Mouse (Mus musculus) Patski (cell line): ENCODE data around the gene Fmnl2. TPM values are rescaled to one million over a fixed set of nuclear protein-coding genes. Genes with fewer than 3 reads are reported as not detected.

Source experiments
- ATAC-seq: fragments of 100-300 bp; one replicate; pipeline ENCODE4 v1.8.0; 2021
- CTCF ChIA-PET: fragments of 350-600 bp; sonication (Branson Sonifier 250); formaldehyde crosslinking; loops from one replicate; lab custom pipeline; 2022; ENCODE audit warnings: inconsistent platforms; lab: Charles Lee
- POLR2A ChIA-PET: fragments of 350-600 bp; sonication (Branson Sonifier 250); formaldehyde crosslinking; loops from one replicate; lab custom pipeline; 2022; ENCODE audit warnings: antibody characterized with exemption, inconsistent platforms; lab: Charles Lee
- DNase-seq: peaks from one replicate; pipeline ENCODE4 v3.0.0-alpha.2; 2011; ENCODE audit warnings: low read depth, low spot score
- H3K27me3 ChIP-seq: fragments of 371-371 bp; one replicate; pipeline ENCODE4 v1.5.1; 2021
- CTCF ChIP-seq: fragments of 100-300 bp; IDR thresholded peaks from one replicate; pipeline ENCODE4 v1.5.1; 2021
- in situ Hi-C: fragments of 300-500 bp; cut with MboI; formaldehyde crosslinking; loops from 3 replicates; pipeline ENCODE4 v1.11.1; 2018; ENCODE audit warnings: low pct_unique_long_range_greater_than_20kb, mixed read lengths
- polyA plus RNA-seq: library from polyadenylated mRNA; unstranded; gene quantifications from one replicate; pipeline ENCODE4 v1.2.3, GENCODE M21; 2021

Fmnl2 gene
- polyA plus RNA-seq, result 14.4 TPM

GRCm38 (mm10) chr2:52857611-52858528 is at the start of gene Fmnl2:
TSS of gene Fmnl2 (plus strand) at chr2:52857860.
- in situ Hi-C loops, result loop anchor here (5.0 kb wide), 1 partner anchor 229 kb away; no protein-coding TSS in a partner anchor
- ATAC-seq (peak; percentile 81), DNase-seq (no peak)
- ChIA-PET CTCF (no interaction called here), POLR2A (interaction anchor here (1.4 to 1.7 kb wide), 2 partner anchors 60 to 225 kb away, joined by 3 to 7 read pairs; no protein-coding TSS in a partner anchor)
- H3K27me3 ChIP-seq, result no peaks in the 10 kb centered on the region
- TF ChIP-seq CTCF, result no peak

- H3K27me3 ChIP-seq, result no peaks in the 10 kb centered on the region
- CTCF ChIA-PET, result no interaction called here
- no peak for TF ChIP-seq CTCF
- in situ Hi-C loops, result no loop called here
- POLR2A ChIA-PET, result interaction anchor here (0.7 kb wide), 1 partner anchor 136 kb away, joined by 3 read pairs; no protein-coding TSS in a partner anchor
- no peak for ATAC-seq
- no peak for DNase-seq
Observed at GRCm38 (mm10) chr2:52809988-52810387, 47.7 kb upstream of the Fmnl2 start.

GRCm38 (mm10) chr2:52811691-52812090 is 46.0 kb upstream of the Fmnl2 start:
- peaks cover 3% of the 10 kb centered on the region for H3K27me3 ChIP-seq
- in situ Hi-C loops, result no loop called here
- POLR2A ChIA-PET, result no interaction called here
- DNase-seq (no peak), ATAC-seq (no peak)
- TF ChIP-seq CTCF, result no peak
- CTCF ChIA-PET, result no interaction called here

GRCm38 (mm10) chr2:52817341-52817740 is 40.3 kb upstream of the Fmnl2 start:
- ATAC-seq, result no peak

GRCm38 (mm10) chr2:52818944-52819343 is 38.7 kb upstream of the Fmnl2 start:
- no peak for ATAC-seq
- in situ Hi-C loops, result no loop called here
- DNase-seq, result no peak
- ChIA-PET CTCF (no interaction called here), POLR2A (no interaction called here)
- TF ChIP-seq CTCF, result no peak
- H3K27me3 ChIP-seq, result peaks cover 10% of the 10 kb centered on the region

More at GRCm38 (mm10) chr2:52817341-52817740, 40.3 kb upstream of the Fmnl2 start:
- TF ChIP-seq CTCF, result no peak
- in situ Hi-C loops, result no loop called here
- DNase-seq, result no peak
- H3K27me3 ChIP-seq, result peaks cover 6% of the 10 kb centered on the region
- ChIA-PET CTCF (interaction anchor here (1.1 kb wide), 1 partner anchor 19 kb away, joined by 3 read pairs; no protein-coding TSS in a partner anchor), POLR2A (interaction anchor here (0.7 kb wide), 1 partner anchor 23 kb away, joined by 3 read pairs; no protein-coding TSS in a partner anchor)

- DNase-seq (no peak), ATAC-seq (no peak)
- ChIA-PET CTCF (interaction anchor here (1.6 kb wide), 1 partner anchor 16 kb away, joined by 3 read pairs; no protein-coding TSS in a partner anchor), POLR2A (no interaction called here)
- H3K27me3 ChIP-seq, result peaks cover 6% of the 10 kb centered on the region
- in situ Hi-C loops, result no loop called here
- TF ChIP-seq CTCF, result no peak
Observed at GRCm38 (mm10) chr2:52822214-52822613, 35.4 kb upstream of the Fmnl2 start.

- peaks cover 3% of the 10 kb centered on the region for H3K27me3 ChIP-seq
- POLR2A ChIA-PET, result no interaction called here
- ATAC-seq (no peak), DNase-seq (no peak)
- in situ Hi-C loops, result no loop called here
- CTCF ChIA-PET, result interaction anchor here (0.9 kb wide), 1 partner anchor 15 kb away, joined by 3 read pairs; no protein-coding TSS in a partner anchor
- TF ChIP-seq CTCF, result no peak
Observed at GRCm38 (mm10) chr2:52828077-52828476, 29.6 kb upstream of the Fmnl2 start.

- POLR2A ChIA-PET, result interaction anchor here (0.5 kb wide), 1 partner anchor 42 kb away, joined by 3 read pairs; no protein-coding TSS in a partner anchor
- H3K27me3 ChIP-seq, result no peaks in the 10 kb centered on the region
- no peak for ATAC-seq
- DNase-seq, result no peak
- TF ChIP-seq CTCF, result no peak
- in situ Hi-C loops, result no loop called here
- CTCF ChIA-PET, result no interaction called here
Observed at GRCm38 (mm10) chr2:52830513-52830912, 27.1 kb upstream of the Fmnl2 start.

- DNase-seq (no peak), ATAC-seq (no peak)
- ChIA-PET CTCF (no interaction called here), POLR2A (no interaction called here)
- TF ChIP-seq CTCF, result no peak
- in situ Hi-C loops, result no loop called here
- H3K27me3 ChIP-seq, result no peaks in the 10 kb centered on the region
Observed at GRCm38 (mm10) chr2:52831585-52831984, 26.1 kb upstream of the Fmnl2 start.

GRCm38 (mm10) chr2:52835726-52836125 is 21.9 kb upstream of the Fmnl2 start:
- H3K27me3 ChIP-seq, result no peaks in the 10 kb centered on the region
- POLR2A ChIA-PET, result interaction anchor here (0.9 kb wide), 1 partner anchor 14 kb away, joined by 3 read pairs; no protein-coding TSS in a partner anchor
- DNase-seq, result no peak
- ATAC-seq, result no peak
- CTCF ChIA-PET, result no interaction called here
- in situ Hi-C loops, result no loop called here
- no peak for TF ChIP-seq CTCF
